Mouse (Mus musculus) ES-Bruce4 (cell line): ENCODE results near the gene Ly6g6f. TPM values are rescaled to one million over a fixed set of nuclear protein-coding genes. Genes with fewer than 3 reads are reported as not detected.

ENCODE experiments used
- H3K27ac ChIP-seq: 2 replicates; pipeline ENCODE4 v1.5.1; 2012; ENCODE audit warnings: low read length, inconsistent platforms; ENCODE audit not compliant: insufficient read depth
- H3K27me3 ChIP-seq: 2 replicates; pipeline ENCODE4 v1.6.1; 2012; ENCODE audit warnings: mild to moderate bottlenecking, low read length, inconsistent platforms; ENCODE audit not compliant: control insufficient read depth, poor library complexity, insufficient read depth, severe bottlenecking
- H3K36me3 ChIP-seq: 2 replicates; pipeline ENCODE4 v1.6.1; 2012; ENCODE audit warnings: inconsistent platforms, mild to moderate bottlenecking, low read length, moderate library complexity; ENCODE audit not compliant: control insufficient read depth, poor library complexity, insufficient read depth, severe bottlenecking
- H3K4me1 ChIP-seq: one replicate; pipeline ENCODE4 v1.8.1; 2011; ENCODE audit warnings: low read length; ENCODE audit not compliant: control insufficient read depth, insufficient read depth
- H3K4me3 ChIP-seq: 2 replicates; pipeline ENCODE4 v1.5.1; 2011; ENCODE audit warnings: low read depth, mild to moderate bottlenecking, low read length
- H3K9ac ChIP-seq: 2 replicates; pipeline ENCODE4 v1.6.1; 2012; ENCODE audit warnings: low read depth, mild to moderate bottlenecking, inconsistent platforms; ENCODE audit not compliant: poor library complexity, severe bottlenecking
- H3K9me3 ChIP-seq: replicated peaks from 2 replicates; pipeline ENCODE4 v1.6.1; 2012; ENCODE audit warnings: mild to moderate bottlenecking, low read length, inconsistent platforms; ENCODE audit not compliant: control insufficient read depth, poor library complexity, insufficient read depth, severe bottlenecking
- CTCF ChIP-seq: IDR thresholded peaks from one replicate; pipeline ENCODE4 v1.8.1; 2011; ENCODE audit warnings: low read depth, low read length
- EP300 ChIP-seq: IDR thresholded peaks from 2 replicates; pipeline ENCODE4 v1.6.1; 2011; ENCODE audit warnings: low read depth, low read length; ENCODE audit not compliant: insufficient read depth
- POLR2A ChIP-seq: IDR thresholded peaks from one replicate; pipeline ENCODE4 v1.8.1; 2011; ENCODE audit warnings: low read length; ENCODE audit not compliant: insufficient read depth
- polyA plus RNA-seq: library from polyadenylated mRNA; stranded (reverse); fragments of >200 nt; gene quantifications from 2 replicates; pipeline ENCODE4 v1.2.4, GENCODE M21; 2011; ENCODE audit warnings: low read depth; ENCODE audit not compliant: missing spikeins, insufficient read depth, insufficient read length

Ly6g6f gene
- polyA plus RNA-seq, 1 experiment, result not detected

- Histone ChIP-seq H3K9me3 (no peaks in the 10 kb centered on the region), H3K9ac (peak within 1 kb of the TSS; percentile 93), H3K4me1 (no peaks in the 10 kb centered on the region), H3K27me3 (no peaks in the 10 kb centered on the region), H3K4me3 (peak within 1 kb of the TSS; percentile 96), H3K36me3 (peaks cover 21% of the 10 kb centered on the region), H3K27ac (peak within 1 kb of the TSS; percentile 71)
- TF ChIP-seq EP300, result no peak
- TF ChIP-seq POLR2A, result no peak
- no peak for TF ChIP-seq CTCF
Measured at GRCm38 (mm10) chr17:35121871-35122303, 36.5 kb upstream of the Ly6g6f start, which contains the start of gene Csnk2b. TSS of gene Csnk2b (minus strand) at chr17:35122053.

- H3K36me3 ChIP-seq, result peaks cover 24% of the 10 kb centered on the region
- TF ChIP-seq POLR2A, result no peak
- no peak for TF ChIP-seq CTCF
- TF ChIP-seq EP300, result no peak
Measured at GRCm38 (mm10) chr17:35121143-35121799, 35.9 kb upstream of the Ly6g6f start, which contains the start of gene Gpank1. TSS of gene Gpank1 (plus strand) at chr17:35121455.

GRCm38 (mm10) chr17:35120745-35121142 lies 35.3 kb upstream of the Ly6g6f start:
- Histone ChIP-seq H3K27ac (no peak overlapping the region), H3K9ac (peak overlapping the region; percentile 93), H3K36me3 (peaks cover 27% of the 10 kb centered on the region), H3K4me1 (no peaks in the 10 kb centered on the region), H3K27me3 (no peaks in the 10 kb centered on the region), H3K9me3 (no peaks in the 10 kb centered on the region), H3K4me3 (peak overlapping the region; percentile 93)
- no peak for TF ChIP-seq POLR2A
- TF ChIP-seq CTCF, result no peak
- TF ChIP-seq EP300, result no peak

More at GRCm38 (mm10) chr17:35121143-35121799, 35.9 kb upstream of the Ly6g6f start, which contains the start of gene Gpank1:
- Histone ChIP-seq H3K27ac (peak within 1 kb of the TSS; percentile 71), H3K4me1 (no peaks in the 10 kb centered on the region), H3K9ac (peak within 1 kb of the TSS; percentile 93), H3K9me3 (no peaks in the 10 kb centered on the region), H3K4me3 (peak within 1 kb of the TSS; percentile 96), H3K27me3 (no peaks in the 10 kb centered on the region)

GRCm38 (mm10) chr17:35115046-35116019 lies 29.9 kb upstream of the Ly6g6f start, which contains the start of gene Ly6g5b:
TSS of gene Ly6g5b (minus strand) at chr17:35115428.
- peak; percentile 45 for TF ChIP-seq CTCF
- TF ChIP-seq POLR2A, result no peak
- Histone ChIP-seq H3K4me3 (no peak within 1 kb of the TSS), H3K9me3 (no peaks in the 10 kb centered on the region), H3K27me3 (no peaks in the 10 kb centered on the region), H3K27ac (no peak within 1 kb of the TSS), H3K36me3 (peaks cover 19% of the 10 kb centered on the region), H3K9ac (no peak within 1 kb of the TSS), H3K4me1 (no peaks in the 10 kb centered on the region)

GRCm38 (mm10) chr17:35111774-35112173 lies 26.4 kb upstream of the Ly6g6f start:
- Histone ChIP-seq H3K36me3 (peaks cover 7% of the 10 kb centered on the region; the same call in 1 of the 2 replicates), H3K27ac (no peak overlapping the region), H3K9me3 (no peaks in the 10 kb centered on the region), H3K4me1 (no peaks in the 10 kb centered on the region), H3K9ac (no peak overlapping the region), H3K4me3 (no peak overlapping the region), H3K27me3 (no peaks in the 10 kb centered on the region)
- TF ChIP-seq POLR2A (no peak), CTCF (no peak), EP300 (no peak)
